13 mouse cellular contexts compared by ENCODE assay signal in genomic region chr14:42134571-42134970, GRCm38 (mm10). TPM values are rescaled to one million over a fixed set of nuclear protein-coding genes. Genes with fewer than 3 reads are reported as not detected.
DNase-seq lines count a peak whose midpoint lies in the region; TF ChIP-seq lines count a peak whose summit lies in the region.
"Not testable (repeated sequence)": the region's sequence is repeated elsewhere in the genome, so short reads cannot be mapped to it uniquely, and the experiment has no call there.
"Had no signal": no experiment of that assay in that cellular context is flagged by ENCODE, and none has a peak within 500 bp of the region (broad histone marks: within the 10 kb centered on the region; RNA-seq: fewer than 3 reads in every experiment).

No protein-coding gene starts in this region.

- not testable (repeated sequence) for H3K27ac ChIP-seq in left cerebral cortex, adult 2 months

- intact Hi-C loops in left cerebral cortex, adult 2 months (cut with DNase I): not testable (repeated sequence)

- not testable (repeated sequence) for TF ChIP-seq CTCF in left cerebral cortex, adult 2 months (IDR thresholded peaks at IDR 0.05)

- not testable (repeated sequence) for H3K4me3 ChIP-seq in left cerebral cortex, adult 2 months

- peak; percentile 7 for DNase-seq in adrenal gland, postnatal 10 days
- peak; percentile 3 for DNase-seq in gastrocnemius, postnatal 10 days
- peak; percentile 4 for DNase-seq in heart, postnatal 4 days
- peak; percentile 6 for DNase-seq in kidney, postnatal 14 days
- DNase-seq in left cerebral cortex, adult 2 months (ENCODE audit: extremely low spot score in 1 of 2, low spot score in 2 of 2): peak; percentile 8 to 12
- DNase-seq in right cerebral cortex, postnatal 10 days (ENCODE audit: low spot score in 2 of 2): peak; percentile 15 to 18
- DNase-seq in spleen, postnatal 4 days (ENCODE audit: low spot score in 2 of 2): peak; percentile 11 to 61
- peak; percentile 0 for DNase-seq in thymus, postnatal 25 days

RNA-seq across cellular contexts. Expression of gene Gm7951, which starts 17.4 kb away (rescaled TPM):
- not detected for total RNA-seq in adrenal gland, postnatal 10 days (2021)
- not detected for total RNA-seq in gastrocnemius, postnatal 10 days (2021)
- not detected for total RNA-seq in heart, postnatal 4 days (2021)
- total RNA-seq in left cerebral cortex, adult 2 months (2021): not detected
- total RNA-seq: adrenal gland, adult 8-10 months; G1E; gastrocnemius, postnatal 36 days; heart, adult 2 months; heart, postnatal 14 days had no signal

RNA-seq across cellular contexts. Expression of gene Gm17027, which starts 27.9 kb away (rescaled TPM):
- total RNA-seq in adrenal gland, postnatal 10 days (2021): not detected
- not detected for total RNA-seq in gastrocnemius, postnatal 10 days (2021)
- total RNA-seq in heart, postnatal 4 days (2021): not detected
- not detected for total RNA-seq in left cerebral cortex, adult 2 months (2021)
- total RNA-seq: adrenal gland, adult 8-10 months; G1E; gastrocnemius, postnatal 36 days; heart, adult 2 months; heart, postnatal 14 days had no signal

RNA-seq across cellular contexts. Expression of gene Gm3573, which starts 56.0 kb away (rescaled TPM):
- total RNA-seq in adrenal gland, postnatal 10 days (2021): not detected
- total RNA-seq in gastrocnemius, postnatal 10 days (2021): not detected
- total RNA-seq in heart, postnatal 4 days (2021): not detected
- 1 to 10 TPM; 2.0 to 3.1 TPM for total RNA-seq in left cerebral cortex, adult 2 months (2021)
- total RNA-seq: adrenal gland, adult 8-10 months; G1E; gastrocnemius, postnatal 36 days; heart, adult 2 months; heart, postnatal 14 days had no signal
